Mouse (Mus musculus) left cerebral cortex, adult 18-20 months (tissue): ENCODE measurements around the gene Tnn. TPM values are rescaled to one million over a fixed set of nuclear protein-coding genes. Genes with fewer than 3 reads are reported as not detected.
A peak's percentile ranks its signal among the peaks of the same experiment; 100 is the strongest.

Experiments used
- DNase-seq, 2 experiments: peaks; one replicate each; pipeline ENCODE4 v3.0.0; 2021 to 2022; ENCODE audit warnings: low spot score in 2 of 2, mixed read lengths in 1 of 2
- total RNA-seq, 2 experiments: library from RNA; stranded (reverse); gene quantifications; 2 replicates each; pipeline ENCODE4 v1.2.3; 2021

Tnn gene
- total RNA-seq, 2 experiments from 2014 or later = 0.21 to 0.28 TPM

DNA sequence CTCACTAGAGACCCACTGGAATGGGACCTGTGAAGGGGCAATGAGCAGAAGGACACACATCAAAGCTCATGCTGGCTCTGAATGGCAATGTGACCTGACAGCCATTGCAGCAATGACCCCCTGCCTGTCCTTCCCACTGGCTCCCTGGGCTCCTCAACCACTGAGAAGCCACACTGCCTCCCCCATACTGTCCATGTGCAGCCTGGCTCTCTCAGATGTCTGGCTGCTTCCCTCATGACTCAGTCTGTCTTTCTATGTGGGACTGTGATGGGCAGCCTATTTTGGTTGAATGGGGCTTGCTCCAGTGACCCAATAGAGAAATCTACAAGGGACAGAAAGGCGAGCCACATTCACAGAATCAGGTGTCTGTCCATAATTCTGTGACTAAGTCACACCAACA lies 70.7 kb downstream of the Tnn start:
- no peak for DNase-seq

DNA sequence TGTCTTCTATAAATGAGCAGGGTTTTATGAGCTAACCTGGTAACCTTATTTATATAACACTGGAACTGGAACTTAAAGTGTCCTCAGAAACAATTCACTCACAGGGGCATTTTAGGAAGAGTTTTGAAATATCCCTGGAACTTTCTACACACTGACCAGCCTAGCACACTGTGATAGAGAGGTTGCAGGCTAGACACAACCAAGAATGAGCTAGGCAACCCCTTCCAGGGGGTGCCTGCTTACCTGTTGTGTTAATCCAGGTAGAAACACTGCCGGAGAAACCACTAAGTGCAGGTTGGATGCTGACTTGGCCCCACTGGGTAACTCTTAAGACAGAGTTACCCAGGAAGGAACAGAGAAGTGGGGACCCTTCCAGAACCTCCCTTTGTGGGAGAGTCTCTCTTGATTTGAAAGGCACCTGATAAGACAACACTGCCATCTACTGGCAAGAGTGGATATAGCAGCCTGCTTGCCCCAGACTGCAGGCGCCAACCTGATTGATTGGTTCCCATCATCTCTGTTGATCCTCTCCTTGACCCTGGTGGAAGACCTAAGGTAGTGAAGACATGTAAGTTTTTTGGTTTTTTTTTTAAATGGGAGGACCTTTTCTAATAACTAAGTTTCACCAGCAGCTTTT lies 72.5 kb downstream of the Tnn start:
- DNase-seq = peak; percentile 74 to 93

DNA sequence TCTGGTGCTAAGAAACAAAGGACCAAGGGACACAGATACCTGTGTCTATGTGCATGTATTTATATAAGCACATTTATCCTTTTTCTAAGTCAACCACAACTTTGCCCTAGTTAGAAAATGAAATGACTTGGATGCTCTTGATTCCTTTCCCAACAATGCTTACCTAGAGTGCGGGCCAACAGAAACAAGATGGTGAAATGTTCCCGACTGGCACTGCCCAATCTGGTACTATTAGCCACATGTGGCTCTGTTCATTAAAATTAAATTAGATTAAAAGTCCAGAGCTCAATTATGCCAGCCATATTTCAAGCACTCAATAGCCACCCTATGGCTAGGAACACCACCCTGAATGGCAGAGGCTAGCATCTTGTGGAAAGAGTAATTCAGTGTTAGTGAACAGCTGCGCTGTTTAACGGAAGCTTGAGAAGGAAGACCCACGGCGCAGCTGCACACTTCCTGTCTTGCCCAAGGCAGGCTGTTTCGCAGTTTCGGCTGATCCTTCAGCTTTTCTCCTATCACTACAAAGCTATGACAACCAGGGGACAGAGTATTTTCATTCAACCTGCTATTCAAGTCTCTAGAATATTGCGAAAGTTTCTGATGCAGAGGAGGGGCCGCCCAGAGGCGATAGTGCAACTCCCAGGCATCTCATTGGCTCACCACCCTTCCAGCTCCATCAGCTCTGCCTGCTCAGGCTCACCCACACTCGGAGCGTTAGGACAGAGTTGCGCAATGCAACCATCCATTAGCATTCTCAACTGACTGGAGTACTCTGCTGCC lies 74.3 kb downstream of the Tnn start:
- no peak for DNase-seq

DNA sequence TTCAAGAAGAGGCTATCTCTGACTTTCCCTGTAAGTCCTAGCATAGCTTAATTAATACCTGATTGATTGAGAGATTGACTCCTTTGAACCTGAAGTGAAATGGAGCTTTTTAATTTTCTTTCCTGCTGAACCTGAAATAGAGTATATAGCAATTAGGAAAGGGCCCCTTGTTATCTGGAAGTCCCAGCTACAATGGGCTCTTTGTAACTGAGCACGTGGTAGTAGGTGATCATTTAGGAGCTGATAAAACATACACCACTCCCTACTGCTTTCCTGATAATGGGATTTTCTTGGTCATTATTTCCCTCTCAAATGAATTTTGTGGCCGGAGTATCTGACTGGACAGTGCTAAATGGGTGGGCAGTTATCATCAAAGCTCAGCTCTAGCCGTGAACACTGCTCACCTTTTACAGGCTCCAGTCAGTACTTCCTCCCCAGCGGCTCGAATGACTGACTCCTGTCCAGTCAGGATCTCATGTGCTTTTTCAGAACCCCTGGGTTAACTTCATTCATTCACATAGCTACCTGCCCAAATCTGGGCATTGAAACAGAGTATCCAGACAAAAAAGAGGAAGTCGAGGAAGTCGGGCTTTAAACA lies 88.7 kb downstream of the Tnn start:
- DNase-seq = no peak

DNA sequence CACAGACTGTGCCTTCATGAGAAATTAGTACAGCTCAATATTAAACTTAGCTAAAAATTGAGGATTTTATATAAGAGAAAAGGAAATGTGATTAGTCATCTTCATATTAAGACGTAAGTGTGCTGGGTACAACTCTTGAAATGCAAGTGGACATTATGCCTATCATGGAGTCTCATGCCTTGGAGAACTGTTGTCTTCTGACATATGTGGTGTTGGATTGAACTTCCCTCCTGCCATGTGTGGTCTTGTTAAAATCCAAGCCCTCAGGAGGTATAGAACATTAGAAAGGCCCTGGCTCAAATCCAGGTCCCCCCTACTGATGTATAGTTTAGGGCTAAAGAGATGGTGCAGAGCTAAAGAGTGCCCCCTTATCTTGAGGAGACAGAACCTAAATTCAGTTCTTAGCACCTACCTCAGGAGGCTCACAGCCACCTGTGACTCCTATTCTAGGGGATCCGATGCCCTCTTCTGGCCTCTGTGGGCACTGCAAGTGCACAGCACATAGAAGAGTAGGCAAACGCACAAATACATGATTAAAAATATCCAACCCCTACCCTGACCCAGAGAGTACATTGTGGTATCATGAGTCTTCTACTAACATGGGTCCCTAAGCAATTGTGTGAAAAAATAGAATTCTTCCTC lies 91.5 kb downstream of the Tnn start:
- no peak for DNase-seq

DNA sequence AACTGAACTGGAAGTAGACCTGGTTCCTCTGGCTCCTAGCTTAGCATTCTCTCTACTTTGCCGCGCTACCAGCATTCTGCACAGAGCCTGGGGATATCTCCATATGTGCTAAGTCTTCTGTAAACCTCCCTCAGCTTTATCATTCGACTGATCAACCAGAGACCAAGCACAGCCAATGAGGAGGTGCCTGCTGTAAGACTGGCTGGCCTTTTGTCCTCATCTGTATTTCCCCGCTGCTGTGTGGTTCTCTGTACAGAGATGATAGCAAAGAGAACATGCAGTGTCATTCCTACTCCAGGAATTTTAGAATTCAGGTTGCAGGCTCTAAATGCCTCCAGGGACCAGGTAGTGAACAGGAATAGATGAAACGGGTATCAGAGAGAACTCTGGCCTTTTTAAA lies 92.1 kb downstream of the Tnn start:
- DNase-seq = no peak

DNA sequence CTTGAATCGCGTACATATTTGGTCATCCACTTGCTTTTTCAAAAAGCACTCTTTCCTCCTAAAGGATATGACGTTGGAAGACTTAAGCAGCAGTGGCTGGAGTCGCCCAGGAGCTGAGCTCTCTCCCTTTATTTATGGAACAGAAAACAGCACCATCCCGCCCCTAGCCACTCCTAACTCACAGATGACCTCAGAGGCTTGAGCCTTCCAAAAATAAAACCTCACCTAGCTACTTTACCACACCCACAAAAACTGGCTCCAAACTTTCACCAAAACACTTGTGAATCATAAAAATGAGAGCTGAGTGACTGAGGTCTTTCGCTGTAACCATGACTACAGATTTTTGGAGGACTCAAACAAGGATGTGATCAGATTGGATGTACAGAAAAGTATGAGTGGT lies 92.8 kb downstream of the Tnn start:
- no peak for DNase-seq

DNA sequence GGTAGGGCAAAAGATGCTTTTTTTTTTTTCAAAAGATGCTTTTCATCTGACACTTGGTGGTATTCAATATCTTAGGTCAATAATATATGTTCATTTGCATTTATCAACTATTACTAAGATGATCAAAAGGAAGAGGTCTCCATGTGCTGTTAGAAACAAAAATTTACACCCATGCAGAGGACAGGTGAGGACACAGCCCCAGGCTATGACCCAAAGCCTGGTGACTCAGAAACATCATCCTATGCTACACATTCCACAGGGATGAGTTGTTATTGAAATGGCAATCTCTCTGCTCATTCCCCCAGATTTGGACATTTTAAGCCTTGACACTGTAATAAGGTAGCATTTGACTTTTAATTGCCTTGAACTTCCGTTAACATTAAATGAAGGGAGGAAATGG lies 93.5 kb downstream of the Tnn start:
- DNase-seq = no peak

DNA sequence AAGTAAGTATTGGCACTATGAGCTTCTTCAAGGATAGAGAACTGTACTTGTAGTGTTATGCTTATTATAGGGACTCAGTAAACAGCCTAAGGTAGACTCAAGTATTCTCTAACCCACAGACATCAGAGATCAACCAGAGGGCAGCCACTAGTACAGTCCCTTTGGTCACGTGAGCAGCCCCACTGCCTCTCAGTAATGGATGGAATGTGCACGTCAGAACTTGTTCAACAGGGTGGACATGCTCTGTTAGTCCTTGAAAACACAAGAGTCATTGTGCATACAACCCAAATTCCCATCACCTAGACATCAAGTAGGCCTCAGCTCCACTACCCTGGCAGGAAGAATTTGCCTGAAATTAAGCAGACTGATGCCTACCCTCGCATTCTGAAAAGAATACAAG lies 95.7 kb downstream of the Tnn start:
- no peak for DNase-seq

DNA sequence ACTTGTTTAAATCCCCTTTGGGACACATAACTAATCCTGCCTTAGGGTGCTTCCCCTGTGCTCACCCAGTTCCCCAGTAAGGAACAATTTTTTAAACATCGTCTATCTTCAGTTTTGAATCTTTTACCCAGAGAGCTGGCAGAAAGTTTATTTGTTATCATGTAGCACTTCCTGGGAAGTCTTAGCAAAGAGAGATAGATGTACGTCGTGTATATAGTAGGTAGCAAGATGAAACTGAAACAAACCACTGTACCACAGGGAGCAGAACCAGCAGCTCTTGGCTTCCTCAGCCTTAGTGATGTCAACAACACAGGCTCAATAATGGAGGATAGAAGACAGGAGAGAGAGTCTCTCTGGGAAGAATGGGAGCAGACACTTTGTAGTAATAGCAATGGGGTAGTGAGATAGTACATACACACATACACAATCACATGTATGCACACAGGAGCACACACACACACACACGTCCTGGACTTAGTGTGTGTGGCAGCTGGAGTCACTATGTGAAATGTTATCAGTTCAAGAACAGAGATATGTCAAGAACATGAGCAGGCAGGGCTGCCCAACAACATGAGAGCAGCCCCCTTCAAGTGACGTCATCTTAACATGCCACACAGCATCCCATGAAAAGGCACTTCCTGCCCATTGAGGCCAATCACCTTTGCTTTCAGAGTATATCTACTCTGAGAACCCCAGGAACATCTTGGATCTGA lies 98.9 kb downstream of the Tnn start:
- DNase-seq = no peak

DNA sequence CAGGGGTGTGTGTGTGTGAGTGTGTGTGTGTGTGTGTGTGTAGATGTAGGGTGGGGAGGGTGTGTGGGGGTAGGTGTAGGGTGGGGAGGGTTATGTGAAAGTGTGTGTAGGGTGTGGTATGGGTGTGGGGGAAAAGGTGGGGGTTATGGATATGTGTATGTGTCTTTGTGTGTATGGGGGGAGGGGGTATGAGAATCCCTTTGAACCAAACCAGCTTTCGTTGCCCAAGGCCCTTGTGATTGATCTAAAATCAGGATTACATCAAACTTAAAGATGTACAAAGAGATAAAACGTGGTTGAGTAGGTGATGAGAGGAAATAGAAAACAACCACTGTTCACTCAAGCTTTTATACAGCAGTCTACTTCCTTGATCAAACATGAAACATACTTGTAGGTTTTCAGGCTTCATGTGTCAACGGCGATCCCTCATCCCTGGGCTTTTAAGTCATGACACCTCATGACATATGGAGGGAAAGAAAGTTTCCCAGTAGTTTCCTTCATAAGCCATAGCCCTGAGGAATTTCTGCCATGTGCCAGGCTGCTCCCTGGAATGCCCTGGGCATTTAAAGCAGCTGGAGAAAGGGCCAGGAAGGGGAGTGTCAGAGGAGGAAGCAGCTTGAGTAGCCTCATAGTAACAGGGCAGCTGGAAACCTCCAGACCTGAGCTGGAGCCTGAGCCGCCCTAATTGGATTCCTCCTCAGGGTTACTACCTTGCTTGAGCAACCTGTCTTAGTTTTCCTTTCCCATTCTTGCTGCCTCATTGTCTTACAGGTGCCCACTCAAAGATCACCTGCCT lies 99.7 kb downstream of the Tnn start:
- DNase-seq = no peak

DNA sequence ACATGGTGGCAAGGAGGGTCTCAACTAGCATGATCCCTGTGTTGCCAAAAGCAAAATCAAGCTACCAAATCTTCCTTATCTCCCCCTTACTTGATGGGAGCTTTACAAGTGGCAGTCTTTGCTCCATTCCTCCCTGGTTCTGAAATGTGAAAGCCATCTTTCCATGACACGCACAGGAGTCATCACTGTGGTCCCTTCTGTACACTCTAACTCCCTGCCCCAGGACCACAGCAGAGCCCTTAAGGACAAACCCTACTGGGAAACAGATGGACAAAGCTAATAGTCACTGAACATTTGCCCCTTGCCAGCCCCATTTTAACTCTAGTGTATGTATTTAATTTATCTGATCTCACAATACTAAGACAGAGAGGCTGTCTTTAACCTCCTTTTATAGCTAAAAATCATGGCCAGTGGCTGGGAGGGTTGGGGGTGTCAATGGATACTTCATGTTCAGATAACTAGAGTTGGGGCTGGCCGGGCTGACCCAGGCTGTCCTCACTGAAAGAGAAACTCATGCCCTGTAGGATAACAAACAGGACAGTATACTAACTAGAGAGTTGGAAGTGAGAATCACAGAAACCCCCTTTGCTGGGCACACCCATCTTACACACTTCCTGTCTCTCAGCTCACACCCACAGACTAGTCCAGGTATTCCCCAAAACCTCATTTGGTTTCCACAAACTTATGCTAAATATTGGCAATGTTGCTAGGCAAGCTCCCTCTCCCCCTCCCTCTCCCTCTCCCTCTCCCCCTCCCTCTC lies 100.6 kb downstream of the Tnn start:
- DNase-seq = no peak

DNA sequence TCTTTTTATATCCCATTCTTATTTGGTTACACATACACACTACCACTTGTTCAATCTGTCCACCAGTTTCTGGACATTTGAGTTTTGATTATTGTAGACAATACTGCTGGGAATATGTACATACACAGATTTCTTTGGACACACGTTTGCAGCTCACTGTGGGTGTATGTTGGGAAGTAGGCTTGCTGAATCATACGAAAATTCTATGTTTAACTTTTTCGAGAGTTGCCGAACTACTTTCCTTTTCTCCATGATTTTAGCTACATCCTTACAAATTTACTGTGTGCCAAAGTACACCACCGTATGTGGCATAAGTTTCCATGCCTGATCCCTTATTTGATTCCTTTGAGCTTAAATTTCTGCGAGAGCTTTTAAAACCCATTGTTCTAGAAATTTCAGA lies 102.5 kb downstream of the Tnn start:
- DNase-seq = peak in 1 of 2 experiments; percentile 18

DNA sequence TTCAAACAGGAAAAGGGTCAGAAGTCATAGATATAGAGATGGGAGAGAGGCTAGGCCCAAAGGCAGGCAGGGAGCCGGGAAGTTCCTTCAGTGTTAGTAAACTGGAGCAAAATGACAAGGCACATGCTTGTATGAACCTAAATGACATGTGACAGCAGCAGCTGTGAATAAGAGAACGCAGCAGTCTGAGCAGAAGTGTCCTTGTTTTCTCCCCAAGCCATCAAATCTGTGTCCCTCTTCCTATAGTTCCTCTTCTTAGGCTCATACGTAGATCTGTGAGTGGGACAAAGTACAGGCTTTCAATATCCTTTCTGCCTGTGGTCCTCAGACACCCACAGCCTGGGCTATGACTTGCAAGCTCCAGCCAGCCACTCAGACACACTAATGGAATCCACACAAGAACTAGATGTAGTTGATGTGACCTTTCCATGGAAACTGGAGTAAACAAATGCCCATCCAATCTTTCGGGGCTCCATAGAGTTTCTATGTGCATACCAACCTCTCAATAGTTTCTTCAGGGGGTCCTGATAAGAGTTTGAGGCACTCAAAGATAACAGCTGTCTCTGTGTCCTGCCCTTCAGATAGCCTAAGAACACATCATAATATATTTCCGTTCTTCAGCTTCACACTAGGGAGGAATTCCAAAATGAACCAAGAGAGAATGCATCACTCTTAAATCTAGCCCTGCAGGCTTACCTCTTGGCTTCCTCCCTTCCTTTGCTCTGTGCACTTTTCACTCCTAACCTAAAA lies 104.1 kb downstream of the Tnn start:
- no peak for DNase-seq

DNA sequence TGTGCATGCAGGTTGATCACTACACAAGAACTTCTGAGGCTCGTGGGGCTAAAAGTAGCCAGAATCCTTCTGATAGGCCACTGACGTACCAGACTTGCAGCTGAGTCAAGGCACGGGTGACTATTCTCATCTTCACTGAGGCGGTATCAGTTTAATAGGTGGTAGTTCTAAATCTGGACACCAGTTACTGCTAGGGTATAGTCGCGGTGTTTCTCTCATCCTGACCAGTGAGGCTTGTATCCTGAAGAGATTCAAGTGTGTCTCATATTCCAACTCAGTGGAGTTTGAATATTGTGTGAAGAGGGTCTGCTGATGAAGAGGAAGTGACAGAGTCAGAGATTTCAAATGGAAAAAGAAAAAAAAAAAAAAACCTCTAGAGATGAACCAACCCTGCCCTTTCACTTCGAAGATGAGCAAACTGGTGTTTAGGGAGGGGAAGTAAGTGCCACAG lies 105.9 kb downstream of the Tnn start:
- DNase-seq = no peak

DNA sequence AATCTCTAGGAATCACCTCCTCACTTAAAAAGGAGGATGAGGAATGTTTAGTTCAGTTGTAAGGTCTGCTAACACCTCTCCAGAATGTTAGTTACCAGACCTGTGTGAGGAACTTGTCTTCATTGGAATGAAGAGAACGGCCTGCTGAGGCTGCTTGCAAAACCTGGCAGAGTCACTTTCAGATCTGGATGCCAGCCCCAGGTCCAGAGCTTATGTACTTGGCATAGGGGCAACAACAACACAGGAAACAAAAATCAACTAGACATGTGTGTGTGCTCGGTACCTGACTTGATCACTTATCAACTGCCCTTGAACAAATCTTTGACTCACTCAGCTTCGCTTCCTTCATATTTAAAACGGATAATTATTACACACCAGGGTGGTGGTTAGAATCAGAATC lies 106.6 kb downstream of the Tnn start:
- no peak for DNase-seq

DNA sequence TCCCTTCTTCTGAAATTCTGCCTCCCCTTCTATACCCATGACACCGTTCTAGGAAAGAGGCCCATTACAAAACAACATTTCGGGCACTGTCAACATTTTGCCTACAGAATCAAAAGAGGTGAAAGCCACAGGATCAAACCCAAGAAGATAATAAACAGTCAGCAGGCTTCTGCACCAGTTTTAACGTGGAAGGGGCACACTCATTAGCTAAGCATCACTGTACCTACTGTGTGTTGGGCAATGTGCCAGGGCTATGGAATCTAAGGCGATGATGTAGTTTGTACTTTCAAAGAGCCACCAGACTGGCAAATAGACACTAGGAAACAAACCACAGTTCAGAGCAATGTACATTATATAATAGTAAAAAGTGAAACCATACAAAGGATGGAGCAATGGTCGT lies 107.4 kb downstream of the Tnn start:
- DNase-seq = no peak

DNA sequence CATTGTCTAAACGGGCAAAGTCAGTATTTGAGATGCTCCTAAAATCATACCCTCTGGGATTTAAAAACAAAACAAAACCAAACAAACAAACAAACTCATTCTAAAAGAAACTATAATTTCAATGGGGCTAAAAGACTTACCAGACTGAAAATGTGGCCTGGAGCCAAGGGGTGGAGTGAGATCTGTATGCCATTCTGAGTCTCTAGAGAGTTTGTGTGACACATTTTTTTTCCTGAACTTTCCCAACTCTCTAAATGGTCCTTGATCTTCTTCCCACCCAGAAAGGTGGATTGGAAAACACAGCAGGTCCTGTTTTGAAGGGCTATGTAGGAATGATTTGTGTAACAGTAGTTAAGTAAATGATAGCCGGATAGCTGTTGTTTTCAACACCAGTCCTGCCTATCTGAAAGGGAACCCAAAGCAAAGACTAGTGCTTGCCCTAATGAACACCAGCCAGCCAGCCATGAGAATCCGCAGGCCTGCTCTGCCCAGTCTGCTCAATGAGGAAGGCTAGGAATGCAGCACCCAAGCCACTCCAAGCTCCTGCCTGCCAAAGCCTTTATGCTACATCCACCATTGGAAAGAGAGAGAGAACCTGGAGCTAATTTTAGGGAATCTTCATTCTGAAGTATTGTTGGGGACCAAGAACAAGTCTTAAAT lies 108.2 kb downstream of the Tnn start:
- DNase-seq = no peak
